Mouse (Mus musculus): ENCODE results near the gene Olfr1394.

DNA sequence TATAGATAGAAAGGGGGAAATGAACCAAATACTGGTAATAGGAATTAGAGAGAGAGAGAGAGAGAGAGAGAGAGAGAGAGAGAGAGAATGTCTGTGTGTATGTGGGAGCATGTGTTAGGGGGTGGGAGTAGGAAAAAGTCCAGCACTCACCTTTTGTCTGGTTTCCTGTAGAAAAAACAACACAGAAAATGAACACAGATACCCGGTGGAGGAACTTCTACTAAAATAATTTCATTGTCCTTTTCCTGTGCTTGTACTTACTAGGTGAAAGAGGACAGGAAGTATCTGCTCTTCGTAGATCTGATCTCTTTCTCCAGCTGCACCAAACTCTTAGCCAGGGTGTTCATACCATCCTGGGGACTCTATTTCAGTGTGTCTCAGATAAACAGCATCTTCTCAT is 40.0 kb upstream of the Olfr1394 start:
- no peak for TF ChIP-seq CTCF (conservative IDR thresholded peaks at IDR 0.05; ENCODE audit: low read length)
- TF ChIP-seq POU5F1 (IDR thresholded peaks at IDR 0.05; ENCODE audit: borderline replicate concordance, low read length), result no peak
- TF ChIP-seq NANOG (IDR thresholded peaks at IDR 0.05; ENCODE audit: borderline replicate concordance, low read length), result no peak
